Mouse (Mus musculus) fat pad, adult 2 months (tissue): ENCODE results near the gene Iqsec1.

Experiments
- DNase-seq: peaks from one replicate; pipeline ENCODE4 v3.0.0-alpha.2; 2011; ENCODE audit warnings: low read depth, low spot score; ENCODE audit errors: extremely low read depth

Iqsec1 gene

DNA sequence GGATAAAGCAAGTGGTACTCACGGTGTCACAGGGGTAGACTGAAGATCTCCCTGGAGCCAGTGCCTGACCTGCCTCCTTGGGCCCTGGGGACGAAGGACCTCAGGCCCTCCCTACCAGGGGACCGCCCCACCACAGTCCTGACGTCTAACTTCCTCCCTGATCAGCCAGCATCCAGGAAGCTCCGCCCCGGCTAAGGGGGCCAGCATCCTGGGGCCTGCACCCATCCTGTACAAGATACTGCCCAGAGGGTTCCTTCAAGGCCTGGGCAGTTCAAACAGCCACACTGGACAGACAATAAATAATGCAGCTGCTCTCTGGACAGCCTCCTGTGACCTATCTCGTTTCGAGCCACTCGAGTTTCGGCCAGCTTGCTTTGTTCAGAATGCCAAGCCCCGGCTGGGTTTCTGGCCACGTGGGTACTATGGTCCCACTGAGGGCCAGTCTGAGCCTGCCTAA is 231.0 kb downstream of the Iqsec1 start:
- no peak for DNase-seq

DNA sequence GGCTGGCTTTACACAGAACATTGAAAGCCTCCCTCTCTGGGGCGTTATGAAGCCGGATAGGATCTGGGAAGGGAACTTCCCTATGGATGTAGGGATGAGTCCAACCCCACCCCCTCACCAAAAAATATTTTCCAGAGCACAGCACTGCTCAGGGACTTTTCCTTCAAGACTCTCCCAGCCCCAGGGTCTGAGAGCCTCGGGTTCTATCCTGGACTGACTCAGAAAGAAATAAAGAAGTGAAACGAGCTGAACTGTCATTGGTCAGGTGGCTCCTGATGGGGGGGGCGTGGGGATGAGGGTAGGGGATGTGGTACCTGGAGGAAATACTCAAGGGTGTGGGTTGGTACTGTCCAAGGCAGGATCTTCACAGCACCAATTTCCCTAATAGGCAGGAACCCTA is 231.9 kb downstream of the Iqsec1 start:
- no peak for DNase-seq

DNA sequence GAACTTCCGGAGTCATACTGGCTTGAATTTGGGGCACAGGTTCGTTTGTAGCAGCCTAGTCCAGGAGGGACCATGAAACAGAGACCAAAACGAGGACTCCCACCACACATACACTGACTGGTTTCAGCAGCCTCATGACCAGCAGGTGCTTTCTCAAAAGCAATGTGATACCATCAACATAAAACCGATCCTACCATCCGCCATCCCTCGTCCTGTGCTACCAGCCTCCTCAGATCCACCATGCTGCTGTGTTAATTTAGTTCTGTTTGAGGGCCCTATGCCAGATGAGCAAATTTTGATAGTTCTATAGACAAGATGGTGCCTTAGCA is 232.9 kb downstream of the Iqsec1 start:
- DNase-seq = no peak

DNA sequence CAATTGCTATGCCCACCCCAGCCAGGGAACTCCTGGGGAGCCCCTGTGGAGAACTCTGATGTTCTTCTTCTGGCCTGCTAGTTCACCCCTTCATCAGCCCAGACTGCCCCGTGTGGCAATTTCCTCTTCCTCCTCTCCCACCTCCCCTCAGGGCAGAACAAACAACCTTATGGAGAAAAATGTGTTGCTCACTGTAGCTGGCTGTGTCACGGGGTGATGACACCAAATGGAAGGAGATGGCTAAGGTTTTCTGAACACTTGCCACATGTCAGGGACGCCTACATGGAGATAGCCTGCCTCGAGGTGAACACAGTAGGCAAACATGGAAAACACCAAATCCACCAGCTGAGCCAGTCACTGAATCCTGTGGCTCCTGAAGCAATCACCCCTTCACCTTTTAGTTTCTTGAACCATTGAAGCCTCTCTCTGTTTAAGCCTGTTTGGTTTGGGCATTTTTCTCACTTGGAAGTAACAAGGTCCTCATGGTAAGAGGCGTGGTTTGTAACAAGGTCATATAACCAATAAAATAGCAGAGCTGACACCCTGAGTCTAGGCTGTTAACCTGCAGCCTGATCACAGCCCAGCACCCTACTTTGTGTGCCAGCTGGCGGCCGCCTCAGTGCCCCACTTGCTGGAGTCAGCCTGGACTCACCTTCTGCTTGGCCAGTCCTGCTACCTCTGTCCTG is 233.4 kb downstream of the Iqsec1 start:
- peak; percentile 36 for DNase-seq

DNA sequence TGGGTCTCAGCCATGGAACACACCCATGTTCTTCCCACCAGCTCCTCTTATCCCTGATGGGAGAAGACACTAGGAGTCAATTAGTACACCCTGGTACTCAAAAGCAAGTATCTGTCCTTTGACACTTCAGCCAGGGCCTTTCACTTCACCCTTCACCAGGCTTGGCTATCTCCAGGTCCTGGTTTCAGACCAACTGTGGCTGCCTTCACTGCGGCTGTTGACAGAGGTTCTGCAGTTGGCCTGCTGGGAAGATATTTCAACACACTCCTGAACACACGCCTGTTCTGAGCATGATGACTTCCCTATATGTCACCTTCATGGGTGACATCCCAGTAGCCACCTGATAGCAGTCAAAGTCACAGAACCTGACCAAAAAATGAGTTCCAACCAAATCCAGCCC is 234.4 kb downstream of the Iqsec1 start:
- DNase-seq = no peak

DNA sequence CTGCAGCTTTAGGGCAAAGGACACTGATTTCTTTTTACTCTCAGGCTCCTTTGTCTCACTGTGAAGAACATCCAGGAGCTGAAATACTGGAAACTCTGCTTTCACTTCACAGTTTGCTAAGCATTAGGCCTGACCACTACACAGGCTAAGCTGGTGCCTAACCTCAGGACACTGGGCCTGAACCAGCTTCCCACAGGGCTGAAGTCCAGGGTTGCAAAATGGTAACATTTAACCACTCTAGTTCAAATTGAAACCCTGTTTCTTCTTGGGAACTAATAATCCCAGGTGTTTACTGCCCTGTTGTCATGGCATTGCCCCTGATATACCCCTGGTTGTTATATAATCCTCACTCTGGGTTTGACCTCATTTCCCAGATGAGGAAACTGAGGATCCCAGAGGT is 234.8 kb downstream of the Iqsec1 start:
- no peak for DNase-seq

DNA sequence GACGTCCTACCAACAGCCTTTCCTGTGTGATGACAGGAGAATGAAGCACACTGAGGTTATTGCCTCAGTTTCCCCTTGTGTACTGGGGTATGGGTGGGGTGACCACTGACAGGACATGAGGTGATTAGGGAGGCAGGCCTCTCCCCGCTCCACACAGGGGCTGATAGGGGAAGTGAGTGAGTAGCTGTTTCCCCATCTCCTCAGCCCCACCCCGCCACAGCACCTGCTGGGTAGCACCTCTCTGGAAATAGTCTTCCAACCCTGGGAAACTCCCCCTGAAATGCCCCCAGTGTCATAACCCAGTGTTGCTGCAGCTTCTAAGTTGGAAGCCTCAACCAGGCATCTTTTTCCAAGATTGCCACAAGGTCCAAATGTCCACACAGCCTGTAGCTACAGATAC is 236.9 kb downstream of the Iqsec1 start:
- DNase-seq = no peak

DNA sequence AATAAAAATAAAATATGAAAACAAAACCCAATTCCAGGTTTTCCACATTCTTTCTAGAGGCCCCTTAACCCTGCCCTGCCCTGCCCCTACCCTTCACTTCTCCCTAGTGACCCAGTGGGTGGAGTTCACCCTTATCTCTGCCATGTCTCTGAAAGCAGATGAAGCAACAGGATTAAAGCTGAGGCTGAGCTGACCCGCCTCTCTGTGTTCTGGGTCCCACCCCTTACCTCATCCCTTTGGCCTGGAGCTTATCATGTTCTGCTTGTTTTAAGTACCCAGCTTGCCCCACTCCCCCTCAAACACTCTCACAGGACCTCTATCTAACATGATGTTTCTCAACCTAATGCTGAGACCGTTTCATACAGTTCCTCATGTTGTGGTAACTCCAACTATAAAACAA is 238.4 kb downstream of the Iqsec1 start:
- no peak for DNase-seq

DNA sequence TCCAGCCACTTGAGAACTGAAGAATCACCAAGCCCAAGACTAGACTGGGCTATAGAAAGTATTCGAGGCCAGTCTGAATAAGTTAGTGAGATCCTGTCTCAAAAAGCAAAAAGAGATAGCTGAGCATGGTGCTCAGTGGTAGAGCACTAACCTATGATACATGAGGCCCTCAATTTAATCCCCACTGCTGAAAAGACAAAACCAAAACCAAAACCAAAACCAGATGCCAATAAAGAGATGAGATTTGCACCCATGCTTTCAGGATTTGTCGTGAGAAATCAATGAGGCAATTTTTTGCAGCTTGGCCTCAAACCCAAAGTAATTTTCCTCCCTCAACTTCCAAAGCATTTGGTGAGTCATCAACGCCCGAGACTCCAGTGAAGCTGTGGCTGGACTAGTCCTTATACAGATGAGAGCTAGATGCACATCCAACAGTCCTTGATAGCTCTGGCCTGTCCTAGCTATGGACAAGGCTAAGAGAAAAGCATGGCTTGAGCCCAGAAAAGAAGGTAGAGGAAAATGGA is 239.0 kb downstream of the Iqsec1 start:
- DNase-seq = no peak

DNA sequence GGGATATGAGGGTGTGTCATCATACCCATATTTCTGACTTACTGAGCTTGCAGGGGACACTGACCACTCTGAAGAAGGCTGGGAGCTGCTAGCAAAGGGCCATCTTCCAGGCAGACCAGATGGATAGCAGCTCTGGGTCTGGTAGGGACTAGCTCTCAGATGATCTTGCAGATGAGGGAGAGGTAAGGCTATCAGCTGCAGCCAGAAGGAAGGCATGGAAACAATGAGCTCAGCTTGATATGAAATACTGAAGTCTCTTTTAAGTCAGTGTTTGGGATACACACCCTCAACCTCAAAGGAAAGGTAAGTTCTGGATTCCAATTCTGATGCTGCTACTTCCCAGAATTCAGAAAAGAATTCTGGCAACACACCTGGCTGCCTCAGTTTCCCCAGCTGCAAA is 239.5 kb downstream of the Iqsec1 start:
- no peak for DNase-seq

DNA sequence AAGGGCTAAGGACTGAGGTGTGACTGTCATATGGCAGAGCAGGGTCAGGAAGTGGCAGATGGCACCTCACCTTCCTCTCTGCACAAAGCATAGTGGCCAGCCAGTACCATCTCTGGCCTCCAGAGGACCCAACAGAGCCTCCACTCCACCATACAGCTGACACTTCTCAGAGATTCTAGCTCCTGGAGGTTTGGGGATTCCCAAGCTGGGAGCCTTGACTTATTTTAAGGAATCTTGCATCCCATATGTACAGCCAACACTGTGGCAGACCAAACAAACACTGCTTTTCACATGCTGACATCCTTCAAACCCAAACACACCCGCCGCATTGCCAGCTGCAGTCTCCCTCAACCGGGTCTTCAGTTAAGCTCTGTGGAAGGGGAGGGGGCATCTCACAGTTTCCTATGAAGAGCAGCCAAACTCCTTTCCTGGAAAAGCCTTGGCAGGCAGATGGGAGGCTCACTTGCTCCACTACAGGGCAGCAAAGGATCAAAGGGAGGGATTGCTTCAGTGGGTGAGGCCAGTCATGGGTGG is 242.1 kb downstream of the Iqsec1 start:
- no peak for DNase-seq

DNA sequence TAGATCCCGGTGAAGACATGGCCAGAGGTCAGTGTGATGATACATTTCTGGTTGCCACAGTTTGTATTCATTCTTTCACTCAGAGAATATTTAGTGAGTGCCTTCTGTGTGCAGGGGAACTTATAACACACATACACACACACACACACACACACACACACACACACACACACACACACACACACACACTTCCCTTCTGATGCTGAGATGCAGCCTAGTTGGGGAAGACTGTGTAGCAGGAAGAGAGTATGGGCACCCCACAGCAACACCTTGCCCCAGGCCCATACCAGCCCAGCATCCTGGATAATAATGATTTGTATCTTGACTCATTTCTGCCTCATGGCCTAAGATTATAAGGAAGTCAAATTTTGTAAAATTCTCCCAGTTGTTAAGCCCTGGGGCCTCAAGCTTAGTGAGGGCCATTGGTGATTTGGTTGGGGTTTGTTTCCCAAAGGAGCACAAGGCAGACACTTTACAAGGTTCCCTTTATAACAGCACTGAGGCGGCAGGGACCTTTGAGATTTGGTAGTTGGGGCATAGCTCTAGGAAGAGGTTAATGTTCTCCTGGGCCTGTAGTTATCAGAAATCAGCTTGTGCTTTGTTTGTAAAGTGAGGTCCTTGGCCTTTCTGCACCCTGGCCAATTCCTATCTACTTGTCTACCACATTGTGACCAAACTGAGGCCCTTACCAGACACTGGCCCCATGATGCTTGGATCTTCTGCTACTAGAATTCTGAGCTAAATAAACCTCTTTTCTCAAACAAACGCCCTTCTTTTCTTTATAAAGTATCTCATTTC is 242.9 kb downstream of the Iqsec1 start:
- DNase-seq = no peak

DNA sequence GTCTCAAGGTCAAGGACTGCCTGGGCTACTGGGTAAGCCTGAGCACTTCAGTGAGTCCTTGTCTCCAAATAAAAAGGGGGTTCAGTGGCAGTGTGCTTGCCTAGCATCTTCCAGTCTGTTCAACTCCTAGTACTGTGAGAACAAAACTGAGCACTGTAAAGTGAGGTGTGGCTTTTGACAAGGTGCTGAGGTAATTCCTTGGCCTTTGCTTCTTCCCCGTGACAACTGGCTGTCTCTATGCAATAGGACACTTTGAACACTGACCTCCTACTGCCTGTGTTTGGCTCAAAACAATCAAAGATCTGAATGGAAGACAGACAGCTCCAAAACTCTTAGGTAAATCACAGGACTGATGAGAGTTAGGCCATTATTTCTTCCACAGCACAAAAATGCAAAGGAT is 246.0 kb downstream of the Iqsec1 start:
- no peak for DNase-seq

DNA sequence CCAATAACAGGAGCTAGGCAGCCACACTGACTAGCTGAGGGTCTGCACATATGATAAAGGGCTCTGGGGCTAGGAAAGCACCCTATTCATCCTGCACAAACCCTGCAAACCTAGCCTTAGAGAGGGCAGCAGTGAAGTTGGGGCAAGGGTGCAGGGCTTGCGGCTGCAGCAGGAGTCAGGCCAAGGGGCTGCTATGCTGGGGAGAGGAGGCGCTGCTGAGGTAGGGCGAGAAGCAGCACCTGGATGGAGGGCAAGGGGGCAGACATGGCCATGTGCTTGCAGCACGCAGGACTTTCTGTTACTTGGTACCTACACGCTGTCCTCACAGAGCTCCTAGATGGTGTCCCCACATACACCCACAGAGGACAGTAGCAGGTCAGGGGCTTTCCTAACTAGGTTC is 246.8 kb downstream of the Iqsec1 start:
- no peak for DNase-seq

DNA sequence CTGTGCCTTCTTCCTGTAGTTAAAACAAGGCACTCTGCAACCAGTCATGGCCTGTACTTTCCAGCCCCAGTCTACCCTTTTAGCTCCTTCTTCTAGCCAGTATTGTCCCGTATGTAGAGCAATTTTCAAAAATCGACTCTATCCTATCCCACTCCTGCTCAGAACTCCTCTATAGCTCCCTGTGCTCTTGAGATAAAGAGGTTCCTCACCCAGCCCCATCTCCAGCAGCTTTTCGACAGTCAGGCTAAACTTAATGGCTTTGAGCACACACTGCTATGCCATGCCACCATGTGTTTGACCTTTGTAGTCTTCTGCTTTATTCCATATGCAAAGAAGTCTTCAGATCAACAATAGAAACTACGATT is 247.4 kb downstream of the Iqsec1 start:
- DNase-seq = no peak

DNA sequence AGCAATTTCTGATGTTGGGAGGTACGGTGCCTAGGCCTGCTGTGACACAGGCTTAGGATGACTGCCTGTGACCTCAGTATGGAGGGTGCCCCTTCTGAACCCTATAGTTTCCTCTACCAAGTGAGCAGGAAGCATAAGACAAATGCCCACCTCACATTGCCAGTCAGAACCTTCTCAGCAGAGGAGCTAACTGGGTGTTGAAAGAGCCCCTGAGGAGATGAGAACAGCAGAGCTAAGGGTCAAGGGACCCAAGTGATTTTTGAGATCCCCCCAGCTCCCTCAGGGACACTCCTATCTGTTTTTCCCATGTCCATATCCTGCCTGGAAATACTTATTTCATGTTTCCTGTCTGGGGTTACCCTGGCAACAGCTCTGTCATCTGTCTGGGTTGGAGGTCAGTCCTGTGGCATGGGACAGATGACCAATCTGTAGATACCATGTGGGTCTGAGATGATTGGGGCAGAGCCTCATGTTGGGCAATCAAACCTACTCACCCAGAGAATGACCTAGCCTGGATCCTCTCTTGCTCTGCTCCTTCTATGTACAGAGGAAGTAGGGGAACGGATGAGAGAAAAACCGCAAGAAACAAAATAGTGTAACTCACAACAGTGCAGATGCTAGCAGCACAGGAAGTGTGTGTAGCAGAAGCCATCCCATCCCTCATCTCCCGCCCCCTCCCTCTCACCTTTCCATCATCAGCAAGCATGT is 248.0 kb downstream of the Iqsec1 start:
- DNase-seq = no peak

DNA sequence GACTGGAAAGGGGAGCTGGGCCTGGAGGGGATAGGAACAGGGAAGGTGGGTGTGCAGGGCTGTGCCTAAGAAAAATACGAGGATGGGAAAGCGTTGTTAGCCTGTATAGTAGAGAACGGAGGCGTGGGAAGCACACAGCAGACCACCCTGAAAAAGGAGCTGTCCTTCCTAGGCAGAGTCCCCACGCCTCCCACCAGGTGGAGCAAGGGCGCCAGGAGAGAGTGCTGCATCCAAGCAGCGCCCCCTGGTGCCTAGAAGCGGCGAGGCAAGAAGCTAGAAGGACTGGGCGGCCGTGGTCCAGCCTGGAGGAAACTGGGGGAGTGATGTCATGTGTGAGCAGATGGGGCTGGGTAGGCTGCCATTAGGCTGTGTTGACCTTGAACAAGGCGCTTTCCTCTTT is 251.1 kb downstream of the Iqsec1 start:
- DNase-seq = no peak

DNA sequence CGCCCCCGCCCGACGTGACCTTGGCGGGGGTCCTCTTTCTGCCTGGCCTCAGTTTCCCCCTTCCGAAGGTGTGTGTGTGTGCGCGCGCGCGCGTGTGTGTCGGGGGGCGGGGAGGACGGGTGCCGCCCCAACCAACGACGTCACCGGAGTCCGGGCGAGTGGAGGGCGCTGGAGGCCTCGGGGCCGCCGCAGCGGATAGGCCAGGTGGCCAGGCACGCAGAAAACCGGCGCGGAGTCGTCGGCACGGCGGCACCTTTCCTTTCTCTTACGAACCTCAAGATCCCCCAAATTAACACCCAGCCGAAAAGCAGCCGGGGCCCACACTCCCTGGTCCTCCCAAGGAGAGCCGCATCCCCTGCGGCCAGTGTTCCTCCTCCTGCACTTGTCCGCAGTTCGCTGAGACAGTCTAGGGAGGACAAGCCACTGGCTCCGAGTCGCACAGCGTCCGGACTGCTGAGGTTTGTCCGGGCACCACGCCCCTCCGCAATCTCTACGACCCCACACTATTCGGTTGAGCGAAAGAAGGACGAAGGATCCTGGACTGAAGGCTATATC is 251.7 kb downstream of the Iqsec1 start:
- DNase-seq = no peak

DNA sequence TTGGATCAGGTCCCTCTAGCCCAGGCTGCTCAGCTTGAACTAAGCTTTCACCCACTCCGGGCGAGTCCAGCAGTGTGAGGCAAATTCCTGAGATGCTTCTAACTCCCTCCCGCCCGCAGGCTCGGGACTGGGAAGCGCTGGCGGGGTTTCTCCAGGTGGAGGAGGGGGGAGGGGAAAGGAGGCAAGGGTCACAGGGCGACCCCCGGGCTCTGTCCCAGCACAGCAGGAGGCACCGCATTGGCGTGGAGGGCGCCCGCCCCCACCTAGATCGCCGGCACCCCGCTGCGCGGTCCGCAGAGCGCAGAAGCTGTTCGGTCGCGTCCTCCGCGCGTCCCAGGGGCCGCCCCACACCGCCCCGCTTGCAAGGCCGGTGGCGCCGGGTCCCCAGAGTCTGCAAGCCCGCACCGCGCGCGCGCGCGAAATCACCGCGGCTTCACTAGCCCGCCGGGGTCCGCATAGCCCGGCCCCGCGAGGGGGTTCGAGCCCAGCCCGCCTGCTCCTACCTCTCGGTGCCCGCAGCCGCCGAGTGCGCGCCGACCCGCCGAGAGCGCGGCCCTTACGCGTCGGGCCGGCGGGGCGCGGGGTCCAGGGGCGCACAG is 252.3 kb downstream of the Iqsec1 start:
- DNase-seq = no peak

DNA sequence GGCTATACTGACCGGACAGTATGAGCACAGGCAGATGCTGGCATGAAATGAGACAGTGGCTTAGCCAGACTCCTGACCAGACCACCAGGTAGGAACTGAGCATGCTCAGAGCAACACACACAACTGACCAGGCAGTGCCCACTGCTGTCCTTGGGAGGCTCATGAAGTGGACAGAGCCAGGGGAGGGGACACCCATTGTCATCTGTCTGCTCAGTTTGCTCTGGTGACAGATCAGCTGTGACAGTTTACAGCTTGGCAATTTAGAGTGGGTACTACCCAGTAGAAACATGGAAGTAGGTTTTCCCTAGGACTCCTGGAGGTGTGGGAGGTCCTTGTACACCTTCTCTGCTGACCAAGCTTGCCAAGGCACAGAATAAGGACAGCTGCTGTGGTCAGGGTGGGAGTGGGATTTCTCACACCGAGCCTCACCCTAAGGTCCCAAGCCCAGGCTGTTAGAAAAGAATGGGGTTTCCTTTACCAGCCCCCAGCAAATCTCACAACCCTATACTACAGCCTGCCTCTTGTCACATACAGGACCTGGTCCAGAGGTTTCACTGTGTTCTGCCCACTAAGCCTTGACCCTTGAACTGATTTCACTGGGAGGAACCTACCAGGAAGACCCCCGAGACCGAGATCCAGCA is 253.0 kb downstream of the Iqsec1 start:
- DNase-seq = no peak

DNA sequence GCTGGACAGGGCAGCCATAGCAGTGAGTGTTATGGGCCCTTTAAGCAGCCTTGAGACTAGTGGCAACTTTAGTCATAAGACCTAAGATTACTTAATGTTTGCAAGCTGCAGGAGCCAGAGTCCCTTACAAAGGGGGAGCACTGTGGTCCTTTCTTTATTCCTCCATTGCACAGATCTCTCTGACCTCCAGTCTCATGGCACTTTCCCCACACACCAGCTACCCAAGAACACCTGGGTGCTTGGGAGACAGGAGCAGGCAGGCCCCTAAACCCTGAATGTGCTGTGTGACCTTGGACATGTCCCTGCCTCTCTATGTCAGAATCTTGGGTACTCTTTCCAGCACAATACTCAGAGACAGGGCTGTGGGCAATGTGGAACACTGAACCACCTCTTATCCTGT is 253.7 kb downstream of the Iqsec1 start:
- DNase-seq = no peak
